Mouse (Mus musculus): Measurements from ENCODE around the gene Gpr39.

- TF ChIP-seq CTCF (IDR thresholded peaks at IDR 0.05; ENCODE audit: borderline replicate concordance, extremely low read depth, insufficient read depth, insufficient read length) (no peak), POLR2A (IDR thresholded peaks at IDR 0.05; ENCODE audit: borderline replicate concordance, extremely low read depth, insufficient read depth, insufficient read length, poor library complexity, severe bottlenecking) (no peak)
Measured at GRCm38 (mm10) chr1:125677286-125677685, 491 bp downstream of the Gpr39 start.

Measured in brain, embryonic 14.5 days (tissue).